Mouse (Mus musculus) gastrocnemius, adult 2 months (tissue): ENCODE measurements around the gene Nsd2. TPM values are rescaled to one million over a fixed set of nuclear protein-coding genes. Genes with fewer than 3 reads are reported as not detected.
"Not testable (repeated sequence)": the region's sequence is repeated elsewhere in the genome, so short reads cannot be mapped to it uniquely, and the experiment has no call there.

Experiments used
- DNase-seq: peaks from one replicate; pipeline ENCODE4 v3.0.0; 2022
- H3K27ac ChIP-seq: fragments of 200-600 bp; 2 replicates; pipeline ENCODE4 v1.8.1; 2022; ENCODE audit warnings: mild to moderate bottlenecking
- H3K4me3 ChIP-seq: fragments of 200-600 bp; 2 replicates; pipeline ENCODE4 v1.8.1; 2022; ENCODE audit warnings: mild to moderate bottlenecking, moderate library complexity
- CTCF ChIP-seq: fragments of 200-600 bp; IDR thresholded peaks from 2 replicates; pipeline ENCODE4 v1.8.1; 2022; ENCODE audit warnings: antibody characterized with exemption, mild to moderate bottlenecking, moderate library complexity
- intact Hi-C: fragments of 180-260 bp; cut with DNase I; formaldehyde crosslinking; loops from one replicate; pipeline ENCODE4 v1.15.1; 2025
- total RNA-seq, 2 experiments: library from RNA; stranded (reverse); gene quantifications; 2 replicates each; pipeline ENCODE4 v1.2.3; 2021

Nsd2 gene
- total RNA-seq, 2 experiments from 2014 or later, result 9.7 to 10.6 TPM

DNA sequence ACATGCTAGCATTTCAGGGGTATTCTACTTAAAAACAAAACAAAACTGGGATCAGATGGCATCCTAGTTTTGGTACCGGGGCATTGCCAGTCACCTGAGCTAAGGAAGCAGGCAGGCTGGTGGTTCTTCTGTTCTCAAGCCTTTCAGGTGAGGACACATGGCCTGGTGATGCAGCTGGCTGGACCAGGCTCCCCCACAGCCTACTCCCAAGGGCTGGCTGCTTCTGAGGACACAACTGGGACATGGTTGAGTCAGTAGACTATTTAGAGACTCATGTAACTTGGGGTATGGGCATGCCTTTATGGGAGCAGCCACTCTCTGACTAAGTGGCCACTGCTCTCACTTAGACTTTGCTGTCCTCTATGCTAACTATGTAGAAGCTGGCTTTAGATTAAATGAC, 54.9 kb downstream of the Nsd2 start:
- no peak overlapping the region for H3K27ac ChIP-seq
- H3K4me3 ChIP-seq, result no peak overlapping the region
- intact Hi-C loops, result no loop called here
- TF ChIP-seq CTCF, result no peak
- no peak for DNase-seq

DNA sequence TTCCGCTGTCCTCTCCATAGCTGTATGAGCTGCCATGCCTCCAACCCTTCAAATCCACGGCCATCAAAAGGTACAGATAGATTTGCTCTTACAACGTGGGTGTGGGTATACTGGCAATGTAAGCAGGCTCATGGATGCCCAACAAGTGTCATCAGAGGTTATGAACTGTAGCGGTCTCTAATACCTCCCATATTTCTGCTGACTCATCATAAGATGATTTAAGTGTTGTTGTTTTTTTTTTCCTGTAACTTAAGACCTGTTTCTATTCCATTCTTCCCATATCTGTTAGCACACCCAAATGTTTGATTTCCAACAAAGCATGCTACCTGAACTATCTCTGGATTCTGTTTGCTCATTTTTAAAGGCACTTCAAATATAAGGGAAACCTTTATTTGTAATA, 60.6 kb downstream of the Nsd2 start:
- TF ChIP-seq CTCF, result no peak
- intact Hi-C loops, result no loop called here
- DNase-seq, result no peak
- no peak overlapping the region for H3K4me3 ChIP-seq
- H3K27ac ChIP-seq, result no peak overlapping the region

DNA sequence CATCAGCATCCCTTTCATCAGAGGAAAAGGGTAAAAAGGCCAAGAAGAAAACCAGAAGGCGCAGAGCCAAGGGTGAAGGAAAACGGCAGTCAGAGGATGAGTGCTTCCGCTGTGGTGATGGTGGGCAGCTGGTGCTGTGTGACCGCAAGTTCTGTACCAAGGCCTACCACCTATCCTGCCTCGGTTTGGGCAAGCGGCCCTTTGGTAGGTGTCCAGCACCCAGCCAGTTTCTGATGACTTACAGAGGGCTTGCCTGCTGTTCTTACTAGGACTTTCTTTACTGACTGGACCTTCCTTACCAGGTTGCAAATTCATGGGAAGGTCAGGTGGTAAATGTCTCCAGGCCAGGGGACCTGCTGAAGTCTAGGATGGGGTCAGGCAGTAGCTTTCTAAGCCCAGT, 72.9 kb downstream of the Nsd2 start:
- no peak overlapping the region for H3K4me3 ChIP-seq
- H3K27ac ChIP-seq, result no peak overlapping the region
- DNase-seq, result no peak
- intact Hi-C loops, result no loop called here
- TF ChIP-seq CTCF, result no peak

DNA sequence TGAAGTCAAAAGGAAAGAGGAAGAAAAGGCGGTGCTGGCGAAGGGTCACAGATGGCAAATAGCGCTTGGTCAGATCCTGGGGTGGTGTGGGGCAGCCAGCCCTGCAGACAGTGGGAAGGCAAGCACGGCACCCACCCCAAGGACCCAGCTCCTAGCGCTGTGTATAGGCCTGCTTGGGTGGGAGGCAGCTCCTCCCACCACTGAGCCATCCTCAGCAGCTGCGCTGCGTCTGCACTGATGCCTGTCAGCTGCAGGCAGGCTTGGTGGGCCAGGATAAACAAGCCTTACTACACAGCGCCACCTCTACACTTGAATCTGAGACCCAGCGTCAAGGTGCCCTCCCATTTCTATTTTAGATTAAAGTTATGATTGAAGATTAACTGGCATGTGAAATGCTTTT, 74.6 kb downstream of the Nsd2 start:
- Histone ChIP-seq H3K27ac (no peak overlapping the region), H3K4me3 (no peak overlapping the region)
- no peak for DNase-seq
- intact Hi-C loops, result no loop called here
- TF ChIP-seq CTCF, result no peak

DNA sequence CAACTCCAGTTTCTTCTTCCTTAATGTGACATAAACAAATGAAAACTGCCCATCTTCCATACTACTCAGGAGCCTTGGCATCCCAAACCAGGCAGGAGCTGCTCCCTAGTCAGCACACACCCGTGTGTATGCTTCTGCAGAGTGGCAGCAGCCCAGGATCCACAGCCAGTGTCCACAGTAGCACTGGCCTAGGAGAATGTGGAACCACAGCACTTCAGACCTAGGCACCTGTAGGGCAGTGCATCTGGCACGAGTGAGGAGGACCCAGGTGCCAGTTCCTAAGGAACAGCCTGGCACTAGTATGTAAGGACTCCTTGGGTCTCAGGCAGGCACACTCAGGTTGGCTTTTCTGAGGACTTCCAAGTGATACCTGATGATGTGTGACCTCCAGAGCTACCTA, 76.6 kb downstream of the Nsd2 start:
- H3K4me3 ChIP-seq, result no peak overlapping the region
- intact Hi-C loops, result no loop called here
- no peak for TF ChIP-seq CTCF
- no peak for DNase-seq
- H3K27ac ChIP-seq, result no peak overlapping the region

DNA sequence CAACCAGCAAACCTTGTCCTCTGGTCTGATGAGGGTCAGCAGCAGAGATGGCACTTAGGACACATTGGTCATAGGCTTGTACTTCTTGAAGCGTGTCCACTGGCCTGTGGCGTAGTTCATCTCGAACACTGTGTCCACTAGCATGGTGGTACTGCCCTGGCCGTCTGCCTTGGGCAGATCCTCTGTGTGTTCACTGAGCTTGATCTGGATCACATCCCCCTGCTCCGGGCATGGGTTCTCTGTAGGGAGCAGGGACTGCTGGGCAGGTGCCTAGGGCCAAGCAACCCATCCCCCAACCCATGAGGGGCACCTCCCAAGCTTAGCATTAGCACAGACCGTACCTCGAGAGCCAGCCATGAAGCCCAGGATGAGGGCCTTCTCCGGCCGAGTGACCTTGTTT, 78.1 kb downstream of the Nsd2 start:
- no peak for TF ChIP-seq CTCF
- intact Hi-C loops, result no loop called here
- Histone ChIP-seq H3K4me3 (no peak overlapping the region), H3K27ac (no peak overlapping the region)
- DNase-seq, result no peak

DNA sequence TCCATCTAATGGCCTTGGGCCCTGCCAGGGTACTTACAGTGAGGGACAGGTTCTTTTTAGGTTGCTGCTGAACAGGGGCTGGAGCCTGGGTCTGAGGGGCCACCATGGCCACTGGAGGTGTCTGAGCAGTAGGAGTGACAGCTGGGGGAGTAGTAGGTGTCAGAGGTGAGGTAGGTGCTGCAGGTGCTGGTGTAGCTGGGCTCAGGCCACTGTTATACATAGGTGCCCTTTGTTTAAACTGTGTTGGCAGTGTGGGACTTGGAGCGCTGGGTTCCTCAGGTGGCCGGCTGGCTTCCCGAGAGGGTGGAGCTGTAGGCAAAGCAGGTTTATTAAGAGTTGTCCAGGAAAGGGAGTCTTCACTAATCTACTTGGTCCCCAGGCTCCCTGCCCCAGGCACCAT, 78.7 kb downstream of the Nsd2 start:
- H3K4me3 ChIP-seq, result no peak overlapping the region
- no peak overlapping the region for H3K27ac ChIP-seq
- no peak for DNase-seq
- no peak for TF ChIP-seq CTCF
- intact Hi-C loops, result no loop called here

DNA sequence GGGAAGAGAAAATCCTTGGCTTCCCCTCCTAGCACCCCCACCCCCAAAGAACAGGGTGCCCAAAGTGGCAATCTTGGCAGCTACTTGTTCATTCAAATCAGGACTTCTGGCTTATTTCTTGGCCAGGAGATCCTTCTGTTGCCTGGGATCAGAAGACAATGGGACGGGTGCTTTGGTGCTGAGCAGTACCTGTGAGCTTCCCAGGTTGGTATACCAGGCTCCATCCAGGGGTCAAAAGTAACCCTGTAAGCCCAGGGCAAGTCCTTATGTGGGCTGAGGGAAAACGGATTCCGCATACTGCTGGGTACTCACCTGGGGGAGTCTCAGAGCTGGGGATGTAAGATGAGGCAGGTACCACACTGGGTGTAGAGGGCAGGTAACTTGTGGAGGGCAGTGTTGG, 79.6 kb downstream of the Nsd2 start:
- TF ChIP-seq CTCF, result no peak
- Histone ChIP-seq H3K27ac (no peak overlapping the region), H3K4me3 (no peak overlapping the region)
- intact Hi-C loops, result no loop called here
- DNase-seq, result no peak

DNA sequence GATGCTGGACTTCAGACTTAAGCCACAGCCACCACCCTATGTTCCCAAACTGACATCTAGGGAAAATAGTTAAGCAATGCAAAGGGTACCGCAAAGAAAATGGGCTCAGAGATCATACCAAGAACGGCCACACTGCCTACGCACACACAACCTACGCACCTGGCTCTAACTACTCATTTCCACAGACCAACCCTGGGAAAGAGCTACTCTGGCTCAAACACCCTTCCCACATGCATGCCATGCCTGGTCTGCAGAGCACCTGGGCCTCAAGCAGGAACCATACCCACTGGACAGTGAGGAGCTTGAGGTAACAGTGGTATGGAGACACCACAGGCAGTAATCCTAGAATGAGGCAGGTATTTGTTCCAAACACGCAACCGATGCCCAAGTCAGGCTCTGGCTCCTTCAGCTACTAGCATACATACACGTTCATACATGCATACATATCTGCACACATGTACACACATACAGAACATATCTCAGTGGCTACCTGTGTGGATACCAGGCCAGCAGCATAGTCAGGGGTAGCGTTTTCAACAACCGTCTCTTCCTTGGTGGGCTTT, 80.3 kb downstream of the Nsd2 start:
- Histone ChIP-seq H3K27ac (no peak overlapping the region), H3K4me3 (no peak overlapping the region)
- DNase-seq, result no peak
- no peak for TF ChIP-seq CTCF
- intact Hi-C loops, result no loop called here

DNA sequence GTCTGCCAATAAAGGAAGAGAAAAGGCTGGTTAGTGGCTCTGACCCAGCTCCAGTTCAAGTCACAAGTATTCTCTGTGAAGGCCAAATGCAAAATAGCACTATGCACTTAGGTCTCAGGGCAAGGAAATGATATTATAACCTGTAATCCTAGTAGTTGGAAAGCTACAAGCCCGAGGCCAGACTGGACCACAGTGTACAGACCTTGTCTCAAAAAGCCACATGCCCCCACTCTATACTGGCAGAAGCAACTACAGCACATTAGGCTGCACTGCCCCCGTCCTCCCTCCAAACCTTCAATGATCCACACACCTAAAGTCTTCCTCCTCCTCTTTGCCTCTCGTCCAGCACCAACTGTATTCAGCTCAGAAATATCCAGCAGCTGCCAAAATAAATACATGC, 80.8 kb downstream of the Nsd2 start:
- no peak for DNase-seq
- intact Hi-C loops, result no loop called here
- H3K4me3 ChIP-seq, result no peak overlapping the region
- H3K27ac ChIP-seq, result no peak overlapping the region
- no peak for TF ChIP-seq CTCF

DNA sequence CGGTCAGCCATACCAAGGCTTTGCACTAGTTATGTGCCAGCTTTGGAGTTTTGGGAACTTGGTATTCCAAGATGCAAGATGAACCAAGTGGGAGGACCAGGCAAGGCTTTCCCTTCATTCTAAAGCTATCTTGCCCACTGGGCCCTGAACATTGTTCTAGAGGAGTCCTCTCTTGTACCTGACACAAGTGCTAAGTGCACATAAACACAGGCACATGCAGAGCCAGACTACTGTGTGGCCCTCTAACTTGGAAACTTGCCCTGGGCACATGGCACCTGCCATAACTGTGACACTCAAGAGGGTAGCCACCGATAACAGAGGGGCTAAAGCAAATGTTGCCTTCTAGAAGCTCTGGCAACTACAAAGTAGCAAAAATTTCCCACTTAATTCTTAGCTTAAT, 82.2 kb downstream of the Nsd2 start:
- intact Hi-C loops, result no loop called here
- TF ChIP-seq CTCF, result no peak
- no peak overlapping the region for H3K4me3 ChIP-seq
- H3K27ac ChIP-seq, result no peak overlapping the region
- no peak for DNase-seq

DNA sequence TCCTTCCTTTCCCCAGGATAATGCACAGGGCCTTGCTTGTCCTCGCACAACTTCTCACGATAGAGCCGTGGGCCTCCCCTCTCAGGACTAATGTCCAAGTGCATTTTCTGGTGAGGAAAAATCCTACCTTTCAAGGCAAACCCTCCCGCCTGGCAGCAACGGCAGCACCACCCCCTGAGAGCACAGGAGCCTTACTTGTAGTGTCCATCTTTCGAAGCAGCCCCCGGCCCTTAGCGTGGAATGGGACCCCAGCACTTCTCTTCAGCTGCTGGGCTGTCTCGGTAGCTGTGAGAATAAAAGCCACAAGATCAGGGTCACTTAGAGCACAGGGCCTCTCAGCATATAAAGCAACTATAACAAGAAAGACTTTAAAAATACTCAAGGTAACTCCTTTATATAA, 82.7 kb downstream of the Nsd2 start:
- no peak overlapping the region for H3K4me3 ChIP-seq
- no peak overlapping the region for H3K27ac ChIP-seq
- DNase-seq, result no peak
- no peak for TF ChIP-seq CTCF
- intact Hi-C loops, result no loop called here

DNA sequence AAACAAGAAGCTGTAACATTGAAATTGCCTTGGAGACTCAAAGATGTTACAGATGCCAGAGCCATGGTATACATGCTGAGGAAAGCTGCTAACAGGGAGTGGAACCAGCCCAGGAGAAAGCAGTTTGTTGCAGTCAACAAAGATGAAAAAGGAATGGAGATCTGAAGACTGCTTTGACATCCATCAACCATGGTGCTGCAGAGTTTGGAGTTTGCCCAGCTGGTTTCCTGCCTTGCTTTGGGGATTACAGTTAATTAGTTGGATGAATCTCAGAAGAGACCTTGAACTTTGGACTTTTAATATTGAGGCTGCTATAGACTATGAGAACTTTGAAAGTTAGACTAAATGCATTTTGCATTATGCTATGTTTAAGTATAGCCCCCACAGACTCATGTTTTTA, 94.5 kb downstream of the Nsd2 start:
- DNase-seq, H3K27ac ChIP-seq, intact Hi-C loops, H3K4me3 ChIP-seq: not testable (repeated sequence)

DNA sequence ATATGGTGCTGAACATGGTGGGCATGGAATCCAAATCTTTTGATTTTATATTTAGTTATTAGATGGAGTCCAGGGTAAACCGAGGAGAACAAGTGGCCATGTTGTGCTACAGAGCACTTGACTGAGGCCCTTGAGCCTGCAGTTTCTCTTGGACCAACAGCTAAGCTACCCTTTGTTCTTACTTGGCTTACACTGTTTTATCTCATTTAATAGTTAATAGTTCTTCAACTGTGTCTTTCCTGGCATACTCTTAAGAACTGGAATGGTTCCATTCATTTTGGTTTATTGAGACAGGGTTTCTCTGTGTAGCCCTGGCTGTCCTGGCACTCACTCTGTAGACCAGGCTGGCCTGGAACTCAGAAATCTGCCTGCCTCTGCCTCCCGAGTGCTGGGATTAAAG, 96.1 kb downstream of the Nsd2 start:
- intact Hi-C loops, H3K27ac ChIP-seq, H3K4me3 ChIP-seq, DNase-seq: not testable (repeated sequence)

DNA sequence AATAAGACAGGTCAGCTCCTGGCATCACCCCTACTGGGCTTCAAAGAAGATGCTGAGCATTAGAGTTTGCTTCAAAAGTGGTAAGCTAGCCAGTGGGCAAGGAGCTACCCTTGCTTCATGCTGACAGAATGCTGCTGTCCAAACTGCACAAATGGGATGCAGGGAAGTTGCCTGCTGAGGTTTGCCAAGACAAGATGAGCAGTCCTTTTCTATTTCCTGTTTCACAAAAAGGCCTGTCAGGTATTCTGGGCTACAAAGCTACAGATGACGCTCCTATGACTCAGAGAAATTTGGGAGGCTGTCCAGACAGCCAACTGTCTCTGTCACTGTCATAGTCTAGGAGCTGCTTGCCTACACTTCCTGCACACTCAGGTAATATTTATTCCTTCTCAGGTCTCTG, 98.9 kb downstream of the Nsd2 start:
- no peak for TF ChIP-seq CTCF
- Histone ChIP-seq H3K27ac (no peak overlapping the region), H3K4me3 (no peak overlapping the region)
- intact Hi-C loops, result no loop called here
- no peak for DNase-seq
